ENCODE assay signal across 9 mouse cellular contexts in genomic region chr4:152072121-152072601, GRCm38 (mm10). TPM values are rescaled to one million over a fixed set of nuclear protein-coding genes. Genes with fewer than 3 reads are reported as not detected.
DNase-seq lines count a peak whose midpoint lies in the region; ATAC-seq and TF ChIP-seq lines count a peak whose summit lies in the region.
"Had no signal": no experiment of that assay in that cellular context is flagged by ENCODE, and none has a peak within 500 bp of the region (broad histone marks: within the 10 kb centered on the region; RNA-seq: fewer than 3 reads in every experiment).

TSS of gene Plekhg5 (plus strand) at chr4:152072498.

- H3K9ac ChIP-seq in kidney, postnatal 0 days (ENCODE audit: low read depth, low read length), result no peak within 1 kb of the TSS
- H3K9ac ChIP-seq in lung, embryonic 16.5 days (ENCODE audit: low read length), result no peak within 1 kb of the TSS
- H3K9ac ChIP-seq: midbrain, embryonic 12.5 days had no signal

- DNase-seq in left cerebral cortex, adult 18-20 months (ENCODE audit: low spot score in 2 of 2), result no peak
- DNase-seq in left cerebral cortex, adult 9 months (ENCODE audit: low spot score in 2 of 2), result no peak
- no peak for DNase-seq in adrenal gland, adult 8-10 months
- peak; percentile 68 to 87 for DNase-seq in heart, adult 18-20 months
- DNase-seq in kidney, postnatal 0 days (ENCODE audit: low spot score), result peak; percentile 22
- no peak for DNase-seq in cerebellum, adult 11-12 months

- no peak for ATAC-seq in kidney, postnatal 0 days (replicated peaks; ENCODE audit: low FRiP score, low read depth)
- ATAC-seq in lung, embryonic 16.5 days (ENCODE audit: low read depth), result peak; percentile 80
- no peak for ATAC-seq in inflammation-experienced regulatory T-cells, adult 6 months

- no peak for TF ChIP-seq CTCF in kidney, postnatal 0 days (IDR thresholded peaks at IDR 0.05; ENCODE audit: low read depth)

- H3K4me2 ChIP-seq in kidney, postnatal 0 days (ENCODE audit: low read length), result no peak within 1 kb of the TSS
- 0 out of 2 replicates have a peak within 1 kb of the TSS, but pooled peaks have one; percentile 3 for H3K4me2 ChIP-seq in lung, embryonic 16.5 days (ENCODE audit: low read depth, low read length)
- H3K4me2 ChIP-seq: midbrain, embryonic 12.5 days had no signal

- no peaks in the 10 kb centered on the region for H3K36me3 ChIP-seq in kidney, postnatal 0 days (ENCODE audit: insufficient read depth, low read length)
- H3K36me3 ChIP-seq in lung, embryonic 16.5 days (ENCODE audit: control insufficient read depth, insufficient read depth, low read length), result no peaks in the 10 kb centered on the region
- H3K36me3 ChIP-seq: midbrain, embryonic 12.5 days had no signal

- WGBS in kidney, postnatal 0 days, result 54% methylated on average over 10 of the region's 10 CpGs
- WGBS in lung, embryonic 16.5 days, result 34% methylated on average over 10 of the region's 10 CpGs

- H3K4me1 ChIP-seq in kidney, postnatal 0 days (replicated peaks; ENCODE audit: insufficient read depth, low read length), result no peaks in the 10 kb centered on the region; the same call in 1 of the 2 replicates
- H3K4me1 ChIP-seq in lung, embryonic 16.5 days (replicated peaks; ENCODE audit: control insufficient read depth, insufficient read depth, low read length), result peaks cover 11% of the 10 kb centered on the region

- no peak within 1 kb of the TSS for H3K4me3 ChIP-seq in kidney, postnatal 0 days (replicated peaks; ENCODE audit: low read depth, low read length)
- H3K4me3 ChIP-seq in lung, embryonic 16.5 days (ENCODE audit: low read length), result no peak within 1 kb of the TSS
- H3K4me3 ChIP-seq: midbrain, embryonic 12.5 days had no signal

- no peaks in the 10 kb centered on the region for H3K27me3 ChIP-seq in kidney, postnatal 0 days (ENCODE audit: insufficient read depth, low read length)
- no peaks in the 10 kb centered on the region for H3K27me3 ChIP-seq in lung, embryonic 16.5 days (ENCODE audit: control insufficient read depth, insufficient read depth, low read depth, low read length)
- H3K27me3 ChIP-seq: midbrain, embryonic 12.5 days had no signal

- H3K9me3 ChIP-seq in kidney, postnatal 0 days (replicated peaks; ENCODE audit: low read length), result no peaks in the 10 kb centered on the region
- H3K9me3 ChIP-seq in lung, embryonic 16.5 days (ENCODE audit: control insufficient read depth, low read length), result no peaks in the 10 kb centered on the region
- H3K9me3 ChIP-seq: midbrain, embryonic 12.5 days had no signal

- H3K27ac ChIP-seq in kidney, postnatal 0 days, result no peak within 1 kb of the TSS
- H3K27ac ChIP-seq in lung, embryonic 16.5 days (ENCODE audit: low read length), result peak within 1 kb of the TSS; percentile 70
- H3K27ac ChIP-seq: midbrain, embryonic 12.5 days had no signal

RNA-seq across cellular contexts. Expression of gene Plekhg5, which starts in this region (rescaled TPM):
- total RNA-seq in left cerebral cortex, adult 18-20 months (2021), result 10 to 100 TPM; 80.0 to 91.9 TPM
- total RNA-seq in adrenal gland, adult 8-10 months (2022), result 10 to 100 TPM in 3 of 4 experiments, 1 to 10 TPM in 1; 8.7 to 19.5 (median 15.4) TPM
- total RNA-seq in heart, adult 18-20 months (2021), result 10 to 100 TPM; 10.9 to 15.9 TPM
- 18.3 and 19.3 TPM in 2 replicates for polyA plus RNA-seq in kidney, postnatal 0 days (2015; fragmentation: Nextera tagmentation; extraction: Ambion mirVana)
- 23.3 and 24.1 TPM in 2 replicates for polyA plus RNA-seq in lung, embryonic 16.5 days (2015; fragmentation: Nextera tagmentation; extraction: Ambion mirVana)
- 1 to 10 TPM; 2.5 to 3.7 (median 2.9) TPM for polyA plus RNA-seq in inflammation-experienced regulatory T-cells, adult 6 months (2017; shearing (Covaris generic))

Comparison
In these comparisons a context has a peak if more than half of its experiments do, and no peak if none do; other contexts are left out.
1. DNase-seq: peak in heart, adult 18-20 months (2 of 2) and kidney, postnatal 0 days (single experiment); none in left cerebral cortex, adult 18-20 months (0 of 2), left cerebral cortex, adult 9 months (0 of 2), adrenal gland, adult 8-10 months (single experiment) and cerebellum, adult 11-12 months (single experiment).